In genomic region chr6:6015616-6016015, GRCm38 (mm10) we compare ENCODE assay signal across 16 mouse cellular contexts.
DNase-seq lines count a peak whose midpoint lies in the region; ATAC-seq and TF ChIP-seq lines count a peak whose summit lies in the region.
"Had no signal": no experiment of that assay in that cellular context is flagged by ENCODE, and none has a peak within 500 bp of the region (broad histone marks: within the 10 kb centered on the region; RNA-seq: fewer than 3 reads in every experiment).

No protein-coding gene starts in this region.

- H3K4me2 ChIP-seq in heart, embryonic 14.5 days (ENCODE audit: low read length) = peak overlapping the region; percentile 50
- H3K4me2 ChIP-seq: embryonic facial prominence, embryonic 13.5 days; liver, embryonic 11.5 days had no signal

- no peak for ATAC-seq in heart, embryonic 14.5 days (ENCODE audit: insufficient number of reproducible peaks, insufficient read depth, low FRiP score, low read depth)
- peak; percentile 70 for ATAC-seq in G1E (ENCODE audit: extremely low read depth, insufficient number of reproducible peaks, low FRiP score, poor library complexity, severe bottlenecking)

- no peak overlapping the region for H3K9ac ChIP-seq in heart, embryonic 14.5 days (ENCODE audit: low read length)
- H3K9ac ChIP-seq: embryonic facial prominence, embryonic 13.5 days had no signal

- H3K9me3 ChIP-seq in heart, embryonic 14.5 days (ENCODE audit: control insufficient read depth, low read length) = no peaks in the 10 kb centered on the region
- H3K9me3 ChIP-seq in G1E (replicated peaks) = no peaks in the 10 kb centered on the region
- H3K9me3 ChIP-seq: embryonic facial prominence, embryonic 13.5 days; megakaryocyte, embryonic 14.5 days had no signal

- no peak for DNase-seq in heart, adult 11 months
- peak; percentile 19 to 37 for DNase-seq in left cerebral cortex, adult 2 months (ENCODE audit: extremely low spot score in 1 of 2, low spot score in 2 of 2)
- no peak for DNase-seq in left cerebral cortex, postnatal 25 days (ENCODE audit: low spot score in 2 of 2)
- no peak for DNase-seq in G1E (ENCODE audit: low spot score)
- no peak for DNase-seq in Muller cell, postnatal 12 days (ENCODE audit: inconsistent ontology term)
- DNase-seq: adrenal gland, postnatal 25 days; gastrocnemius, postnatal 10 days; heart, postnatal 4 days; kidney, adult 9 months; retina, postnatal 1 day; thymus, adult 2 months had no signal

- no peaks in the 10 kb centered on the region for H3K36me3 ChIP-seq in heart, embryonic 14.5 days (ENCODE audit: control insufficient read depth, insufficient read depth, low read length)
- H3K36me3 ChIP-seq in G1E (replicated peaks) = no peaks in the 10 kb centered on the region
- H3K36me3 ChIP-seq: embryonic facial prominence, embryonic 13.5 days had no signal

- TF ChIP-seq POLR2A in cortical plate, adult 2 months (IDR thresholded peaks at IDR 0.05; ENCODE audit: extremely low read depth, insufficient read depth, low read length) = no peak

- WGBS in heart, embryonic 14.5 days = 33% methylated on average over 15 of the region's 15 CpGs

- TF ChIP-seq CTCF in left cerebral cortex, adult 2 months (IDR thresholded peaks at IDR 0.05) = no peak
- no peak for TF ChIP-seq CTCF in G1E (IDR thresholded peaks at IDR 0.05; ENCODE audit: low read depth, low read length)
- TF ChIP-seq CTCF in cortical plate, adult 2 months (IDR thresholded peaks at IDR 0.05; ENCODE audit: extremely low read depth, insufficient read depth, low read length) = no peak

- intact Hi-C loops in left cerebral cortex, adult 2 months (cut with DNase I) = no loop called here
- intact Hi-C loops in left cerebral cortex, postnatal 25 days (cut with DNase I) = no loop called here

- H3K27me3 ChIP-seq in heart, embryonic 14.5 days (ENCODE audit: control insufficient read depth, insufficient read depth, low read length) = no peaks in the 10 kb centered on the region
- H3K27me3 ChIP-seq in G1E (ENCODE audit: insufficient read depth, low read length) = peaks cover 6% of the 10 kb centered on the region
- H3K27me3 ChIP-seq: megakaryocyte, embryonic 14.5 days had no signal

- H3K4me3 ChIP-seq in heart, embryonic 14.5 days (ENCODE audit: control insufficient read depth in 1 of 2, insufficient read depth in 1 of 2, low read depth in 1 of 2, low read length in 2 of 2) = 0 out of 4 replicates have a peak overlapping the region, but pooled peaks of 1 of the 2 experiments have one; percentile 2
- H3K4me3 ChIP-seq in left cerebral cortex, adult 2 months = peak overlapping the region; percentile 23
- H3K4me3 ChIP-seq in G1E (ENCODE audit: low read depth, low read length) = peak overlapping the region; percentile 20; the same call in 1 of the 2 replicates
- H3K4me3 ChIP-seq in cortical plate, adult 2 months (ENCODE audit: insufficient read depth, low read length) = peak overlapping the region; percentile 14; the same call in 1 of the 2 replicates
- H3K4me3 ChIP-seq: embryonic facial prominence, embryonic 13.5 days; megakaryocyte, embryonic 14.5 days had no signal

- H3K27ac ChIP-seq in heart, embryonic 14.5 days (replicated peaks in 1 of 2; ENCODE audit: control insufficient read depth in 1 of 2, insufficient read depth in 1 of 2, low read depth in 2 of 2, low read length in 2 of 2) = no peak overlapping the region
- H3K27ac ChIP-seq in left cerebral cortex, adult 2 months = no peak overlapping the region
- no peak overlapping the region for H3K27ac ChIP-seq in cortical plate, adult 2 months (ENCODE audit: insufficient read depth, low read length)
- H3K27ac ChIP-seq: embryonic facial prominence, embryonic 13.5 days had no signal

- peaks cover 0 to 6% of the 10 kb centered on the region in 2 experiments; a peak in 2 of 4 replicates for H3K4me1 ChIP-seq in heart, embryonic 14.5 days (ENCODE audit: control insufficient read depth in 2 of 2, insufficient read depth in 2 of 2, low read length in 2 of 2)
- peaks cover 9% of the 10 kb centered on the region for H3K4me1 ChIP-seq in G1E (ENCODE audit: insufficient read depth, low read depth, low read length)
- H3K4me1 ChIP-seq in cortical plate, adult 2 months (ENCODE audit: control insufficient read depth, insufficient read depth, low read length) = peaks cover 2% of the 10 kb centered on the region; the same call in 1 of the 2 replicates

Comparison
In these comparisons a context has a peak if more than half of its experiments do, and no peak if none do; other contexts are left out.
1. DNase-seq: peak in left cerebral cortex, adult 2 months (2 of 2); none in heart, adult 11 months (single experiment), left cerebral cortex, postnatal 25 days (0 of 2), G1E (single experiment) and Muller cell, postnatal 12 days (single experiment).